Mouse (Mus musculus): ENCODE results near the gene 4931440F15Rik. TPM values are rescaled to one million over a fixed set of nuclear protein-coding genes. Genes with fewer than 3 reads are reported as not detected.
"Not testable (repeated sequence)": the region's sequence is repeated elsewhere in the genome, so short reads cannot be mapped to it uniquely, and the experiment has no call there.

Gene 4931440F15Rik
- polyA plus RNA-seq (2012; rRNA removed) = 0.88 and 1.2 TPM in 2 replicates

DNA sequence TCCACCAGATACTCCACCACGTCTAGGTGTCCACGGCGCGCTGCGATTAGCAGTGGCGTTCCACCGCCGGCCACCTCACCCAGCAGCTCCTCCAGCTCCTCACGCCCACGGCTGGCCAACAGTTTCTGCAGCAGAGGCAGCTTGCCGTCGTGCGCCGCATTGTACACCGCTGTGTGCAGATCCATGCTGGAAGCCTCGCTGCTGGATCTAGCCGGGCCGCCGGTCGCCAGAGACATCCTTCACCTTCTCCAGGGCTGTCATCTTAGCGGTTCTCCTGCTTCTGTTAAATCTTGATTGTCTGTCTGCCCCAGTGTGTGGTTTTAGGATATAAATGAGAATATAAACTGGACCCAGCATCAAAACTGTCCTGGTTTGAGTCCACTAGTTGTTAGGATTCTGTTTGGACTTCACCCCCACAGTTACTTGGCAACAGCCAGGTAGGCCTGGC lies at the start of gene 4931440F15Rik:
Gene 4931440F15Rik, minus strand, starts transcription at position 398 of the 448 bp plus-strand sequence.
- not testable (repeated sequence) for DNase-seq (ENCODE audit: extremely low spot score in 1 of 2, low spot score in 1 of 2)

DNA sequence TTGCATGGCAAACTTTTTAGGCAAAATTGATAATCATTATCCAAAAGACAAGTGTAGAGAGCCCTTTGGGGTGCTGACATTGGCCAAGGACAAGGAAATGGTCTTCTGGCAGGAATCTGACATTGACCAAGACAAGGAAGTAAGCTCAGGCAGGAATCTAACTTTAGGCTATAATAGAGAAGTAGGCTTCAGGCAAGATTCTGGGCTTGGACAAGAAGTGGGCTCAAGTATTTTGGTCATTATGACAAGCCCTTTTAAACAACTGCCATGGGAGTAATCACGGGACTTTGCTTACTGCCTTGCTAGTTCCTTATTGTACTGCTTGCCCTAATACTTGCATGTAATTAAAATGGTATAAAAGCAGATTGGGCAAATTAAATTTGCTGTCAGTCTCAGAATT lies 49.3 kb upstream of the 4931440F15Rik start:
- not testable (repeated sequence) for DNase-seq (ENCODE audit: extremely low spot score in 1 of 2, low spot score in 1 of 2)

DNA sequence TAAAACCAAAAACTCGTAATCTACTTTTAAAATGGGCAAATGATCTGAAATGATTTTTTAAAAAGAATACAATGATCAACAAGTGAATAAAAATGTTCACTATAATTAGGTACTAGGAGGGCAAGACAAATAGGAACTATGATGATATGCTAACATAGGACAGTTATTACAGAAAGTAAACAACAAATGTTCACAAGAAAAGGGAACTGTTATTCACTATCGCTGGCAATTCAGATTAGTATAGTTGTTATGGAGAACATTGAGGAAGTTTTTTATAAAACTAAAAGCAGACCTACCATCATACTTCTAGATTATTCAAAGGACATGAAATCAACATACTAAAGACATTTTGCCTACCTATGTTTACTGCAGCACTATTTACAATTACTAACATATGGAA lies 44.7 kb upstream of the 4931440F15Rik start:
- DNase-seq (ENCODE audit: extremely low spot score in 1 of 2, low spot score in 1 of 2) = no peak

DNA sequence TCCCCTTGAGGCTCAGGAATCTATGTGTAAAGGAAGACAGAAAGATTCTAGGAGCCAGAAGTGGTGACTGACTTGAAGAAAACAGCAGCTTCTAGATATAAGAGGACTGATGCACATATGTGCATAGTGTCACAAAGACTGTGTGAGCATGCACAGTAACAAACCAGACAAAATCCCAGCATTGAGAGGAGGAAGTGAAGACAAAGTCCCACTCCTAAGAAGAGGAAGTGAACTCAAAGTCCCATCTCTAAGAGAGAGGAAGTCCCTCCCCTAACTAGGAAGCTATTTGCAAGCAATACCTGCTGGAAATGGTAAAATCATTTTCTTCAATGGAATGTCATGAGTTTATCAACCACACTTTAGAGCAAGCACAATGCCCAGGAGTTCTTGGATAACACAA lies 38.8 kb upstream of the 4931440F15Rik start:
- no peak for DNase-seq (ENCODE audit: extremely low spot score in 1 of 2, low spot score in 1 of 2)

DNA sequence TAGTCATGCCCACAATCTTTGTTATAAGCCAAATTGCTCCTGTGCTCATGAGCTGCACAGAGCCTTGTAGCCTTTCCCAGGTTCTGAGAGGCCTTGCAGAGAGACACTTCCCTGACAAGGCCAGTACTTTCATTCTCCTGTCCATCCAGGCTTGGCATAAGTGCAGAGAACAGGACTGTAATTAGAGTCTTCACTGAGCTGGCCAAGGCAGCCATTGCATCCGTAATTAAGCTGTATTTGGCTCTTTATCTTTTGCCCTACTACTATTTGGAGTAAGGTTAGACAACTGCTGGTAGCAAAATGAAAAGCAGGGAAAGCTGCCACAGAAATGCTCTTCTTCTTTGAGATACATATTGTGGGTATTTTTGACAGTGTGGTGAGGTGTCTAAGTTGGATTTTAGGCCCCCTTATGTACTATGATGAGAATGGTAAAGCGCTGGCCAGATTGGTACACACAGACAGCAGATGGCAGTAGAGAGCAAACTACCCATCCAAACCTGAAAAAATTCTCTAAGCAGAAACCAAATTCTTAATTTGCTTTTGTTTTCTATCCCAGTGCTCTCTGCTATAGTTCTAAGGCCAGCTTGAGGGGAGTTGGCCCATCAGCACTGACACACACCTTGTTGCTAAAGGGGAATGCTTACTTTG lies 36.4 kb upstream of the 4931440F15Rik start:
- DNase-seq (ENCODE audit: extremely low spot score in 1 of 2, low spot score in 1 of 2) = peak in 1 of 2 experiments; percentile 76

DNA sequence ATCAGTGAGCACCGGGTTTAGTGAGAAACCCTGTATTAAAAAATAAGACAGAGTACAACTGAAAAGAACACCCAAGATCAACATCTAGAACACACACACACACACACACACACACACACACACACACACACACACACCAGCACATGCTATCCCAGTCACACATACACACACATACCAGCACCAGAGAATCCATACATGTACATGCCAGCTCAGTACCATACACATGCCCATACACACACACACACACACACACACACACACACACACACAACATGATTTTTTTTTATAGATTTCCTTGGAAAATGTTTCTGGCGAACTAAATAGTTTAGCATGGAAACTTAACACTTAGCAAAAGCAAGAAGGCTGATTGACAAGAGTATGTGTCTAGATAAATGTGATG lies 35.6 kb upstream of the 4931440F15Rik start:
- no peak for DNase-seq (ENCODE audit: extremely low spot score in 1 of 2, low spot score in 1 of 2)

DNA sequence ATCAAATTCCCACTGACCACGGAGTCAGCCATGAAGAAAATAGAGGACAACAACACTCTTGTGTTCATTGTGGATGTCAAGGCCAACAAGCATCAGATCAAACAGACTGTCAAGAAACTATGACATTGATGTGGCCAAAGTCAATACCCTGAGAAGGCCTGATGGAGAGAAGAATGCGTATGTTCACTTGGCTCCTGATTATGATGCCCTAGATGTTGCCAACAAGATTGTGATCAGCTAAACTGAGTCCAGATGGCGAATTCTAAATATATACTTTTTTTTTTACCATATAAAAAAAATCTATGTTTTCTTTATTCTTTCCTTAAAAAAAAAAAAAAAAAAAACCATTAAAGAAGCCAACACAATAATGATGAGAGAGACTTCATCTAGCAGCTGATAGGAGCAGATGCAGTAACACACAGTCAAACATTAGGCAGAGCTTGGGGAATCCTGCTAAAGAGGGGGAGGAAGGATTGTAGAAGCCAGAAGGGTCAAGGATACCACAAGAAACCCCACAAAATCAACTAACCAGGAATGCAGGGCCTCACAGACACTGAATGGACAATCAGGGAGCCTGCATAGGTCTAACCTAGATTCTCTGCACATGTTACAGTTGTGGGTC lies 15.2 kb upstream of the 4931440F15Rik start:
- no peak for DNase-seq (ENCODE audit: extremely low spot score in 1 of 2, low spot score in 1 of 2)

DNA sequence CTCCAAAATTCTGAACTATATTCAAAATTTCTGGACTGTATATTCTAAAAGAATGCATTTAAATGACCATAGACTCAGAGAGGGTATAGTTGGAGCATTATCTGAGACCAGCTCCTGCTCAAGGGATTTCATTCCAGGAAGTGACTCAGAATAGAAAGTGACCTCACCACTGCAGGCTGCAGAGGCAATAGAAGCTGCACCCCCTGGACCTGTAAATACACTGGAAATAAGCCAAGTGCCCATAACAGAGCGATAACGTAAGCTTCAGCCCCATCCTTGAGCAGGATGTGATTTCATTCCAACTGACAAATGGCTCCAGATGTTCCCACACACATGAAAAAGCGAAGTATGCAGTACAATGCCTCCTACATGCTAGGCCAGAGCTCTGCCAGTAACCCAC lies 14.3 kb upstream of the 4931440F15Rik start:
- no peak for DNase-seq (ENCODE audit: extremely low spot score in 1 of 2, low spot score in 1 of 2)

DNA sequence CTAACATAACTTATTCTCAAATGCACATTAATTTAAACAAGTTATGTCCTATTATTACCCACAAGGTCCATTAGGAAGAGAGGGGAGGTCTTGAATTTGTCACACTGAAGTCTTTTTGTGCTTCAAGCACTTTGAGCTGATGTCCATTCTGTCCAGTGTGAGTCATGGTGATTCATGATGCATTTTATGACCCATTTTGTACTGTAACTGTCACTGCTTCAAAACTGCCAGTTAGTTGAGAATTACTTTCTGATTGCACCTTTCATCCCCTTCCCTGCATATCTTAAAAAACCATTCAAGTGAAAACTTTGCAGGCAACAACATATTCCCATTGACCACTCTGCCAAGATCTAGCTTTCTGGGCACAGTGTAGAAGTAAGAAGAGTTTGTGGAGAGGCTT lies 11.6 kb upstream of the 4931440F15Rik start:
- DNase-seq (ENCODE audit: extremely low spot score in 1 of 2, low spot score in 1 of 2) = no peak

DNA sequence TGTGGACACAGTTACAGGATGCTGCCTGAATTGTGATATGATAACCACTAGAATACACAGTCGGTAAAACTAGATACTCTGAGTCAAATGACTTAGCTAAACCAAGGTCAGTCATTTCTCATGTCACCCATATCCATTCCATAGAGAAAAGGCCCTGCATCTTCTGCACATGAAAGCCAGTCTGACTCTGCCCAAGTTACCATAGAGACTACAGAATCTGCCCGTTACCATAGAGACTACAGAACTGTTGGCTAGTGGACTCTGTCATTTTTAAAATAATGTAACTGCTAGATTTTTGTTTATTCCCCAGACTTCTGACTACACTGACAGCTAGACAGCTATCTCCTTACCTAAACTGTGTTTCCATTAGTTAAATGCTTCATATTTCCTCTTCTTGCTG lies 2.3 kb upstream of the 4931440F15Rik start:
- no peak for DNase-seq (ENCODE audit: extremely low spot score in 1 of 2, low spot score in 1 of 2)

DNA sequence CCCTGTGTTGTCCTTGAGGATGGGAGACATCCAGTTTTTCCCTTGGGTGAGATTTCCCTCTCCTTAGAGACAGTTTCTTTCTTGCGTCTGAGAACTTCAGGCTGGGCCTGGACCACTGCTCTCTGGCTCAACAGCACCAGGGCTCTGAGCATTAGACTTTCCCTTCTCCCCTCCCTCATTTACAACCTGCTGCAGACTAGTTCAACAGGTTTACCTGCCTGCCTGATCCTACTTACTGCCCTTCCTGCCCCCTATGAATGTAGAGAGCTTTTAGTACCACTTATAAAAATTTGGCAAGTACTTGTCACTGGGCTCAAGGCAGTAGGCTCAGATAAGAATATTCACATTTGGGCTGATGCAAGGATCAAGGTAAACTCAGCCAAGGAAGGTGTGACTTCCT lies 533 bp upstream of the 4931440F15Rik start:
- no peak for DNase-seq (ENCODE audit: extremely low spot score in 1 of 2, low spot score in 1 of 2)

DNA sequence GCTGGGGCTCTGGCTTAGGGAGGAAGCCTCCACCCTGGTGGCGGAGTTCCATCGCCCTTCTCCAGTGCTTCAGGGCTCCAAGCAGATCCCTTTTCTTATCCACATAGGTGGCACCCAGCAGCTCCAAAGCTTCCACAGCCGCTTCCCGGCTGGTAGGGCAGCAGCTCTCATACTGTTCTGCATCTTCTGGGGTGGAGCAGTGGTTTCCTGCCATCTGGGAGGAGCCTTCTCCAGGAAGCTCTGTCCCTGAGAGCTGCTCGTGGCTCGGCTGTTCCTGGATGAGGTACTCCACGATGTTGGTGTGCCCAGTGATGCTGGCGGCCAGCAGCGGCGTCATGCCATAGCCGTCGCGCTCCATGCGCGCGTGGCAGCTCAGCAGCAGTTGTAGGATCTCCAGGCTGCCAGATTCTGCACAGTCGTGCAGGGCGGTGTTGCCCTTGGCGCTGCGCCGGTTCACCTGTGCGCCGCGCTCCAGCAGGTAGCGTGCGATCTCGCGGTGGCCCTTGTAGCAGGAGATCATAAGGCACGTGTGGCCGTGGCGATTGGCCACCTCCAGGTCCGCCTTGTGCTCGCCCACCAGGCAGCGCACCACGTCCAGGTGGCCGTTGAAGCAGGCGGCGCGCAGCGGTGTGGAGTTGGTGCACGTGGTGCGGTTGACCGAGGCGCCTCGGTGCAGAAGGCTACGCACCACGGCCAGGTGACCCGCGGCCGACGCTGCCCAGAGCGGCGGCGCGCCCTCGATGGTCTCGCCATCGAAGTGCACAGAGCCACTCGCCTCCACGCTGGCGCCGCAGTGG lies 796 bp downstream of the 4931440F15Rik start:
- DNase-seq (ENCODE audit: extremely low spot score in 1 of 2, low spot score in 1 of 2) = not testable (repeated sequence)

DNA sequence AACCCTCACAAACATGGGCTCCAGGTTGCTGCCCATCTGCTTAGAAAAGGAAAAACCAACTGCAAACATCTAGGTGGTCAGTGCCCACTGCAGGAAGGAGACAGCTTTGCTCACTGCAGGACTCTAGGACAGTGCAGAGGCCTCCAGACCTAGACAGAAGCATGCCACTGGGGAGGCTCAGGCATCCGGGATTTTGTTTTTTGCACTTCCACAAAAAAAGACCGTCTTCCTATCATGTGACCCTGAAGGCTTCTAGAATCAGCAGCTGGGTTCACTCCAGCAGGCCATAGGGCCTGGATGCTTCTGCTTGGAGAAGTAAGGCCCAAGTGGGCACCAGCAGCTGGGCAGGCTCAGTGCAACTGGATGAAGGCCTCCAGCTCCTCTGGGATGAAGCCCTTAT lies 2.3 kb downstream of the 4931440F15Rik start:
- DNase-seq (ENCODE audit: extremely low spot score in 1 of 2, low spot score in 1 of 2) = no peak

DNA sequence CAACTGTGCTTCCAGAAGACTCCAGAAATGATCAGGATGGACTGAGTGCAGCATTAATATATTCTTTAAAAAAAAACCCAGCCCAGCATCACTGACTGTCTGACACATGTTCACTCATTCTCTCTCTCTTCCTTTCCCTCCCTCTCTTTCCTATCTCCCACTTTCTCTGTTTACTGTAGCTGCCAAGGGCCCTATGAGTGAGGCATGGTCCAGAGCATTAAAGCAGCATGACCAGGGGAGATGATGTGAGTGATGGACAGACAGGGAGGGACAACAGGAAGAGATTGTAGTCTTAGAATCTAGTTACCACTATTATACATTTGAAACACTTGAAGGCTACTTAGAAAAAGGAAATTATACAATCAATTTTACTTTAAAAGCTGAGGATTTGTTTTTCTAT lies 9.8 kb downstream of the 4931440F15Rik start:
- DNase-seq (ENCODE audit: extremely low spot score in 1 of 2, low spot score in 1 of 2) = no peak

DNA sequence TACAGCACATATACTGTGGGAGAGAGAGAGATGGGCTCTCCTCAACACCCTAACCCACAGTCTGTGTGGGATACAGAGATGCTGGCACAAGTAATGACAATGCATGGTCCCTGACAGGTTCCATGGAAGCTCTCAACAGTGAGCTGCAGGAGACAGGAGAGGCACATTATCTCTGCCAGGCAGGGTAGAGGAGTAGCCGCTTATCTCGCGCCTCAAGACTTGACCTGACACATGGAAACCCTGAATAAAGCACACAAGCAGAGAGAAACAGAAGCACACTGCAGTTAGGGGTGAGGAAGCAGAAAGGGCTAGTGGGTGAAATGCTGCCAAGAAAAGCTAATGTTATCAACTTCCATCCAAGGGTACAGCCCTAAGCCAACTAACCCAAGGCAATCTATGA lies 10.2 kb downstream of the 4931440F15Rik start:
- no peak for DNase-seq (ENCODE audit: extremely low spot score in 1 of 2, low spot score in 1 of 2)

DNA sequence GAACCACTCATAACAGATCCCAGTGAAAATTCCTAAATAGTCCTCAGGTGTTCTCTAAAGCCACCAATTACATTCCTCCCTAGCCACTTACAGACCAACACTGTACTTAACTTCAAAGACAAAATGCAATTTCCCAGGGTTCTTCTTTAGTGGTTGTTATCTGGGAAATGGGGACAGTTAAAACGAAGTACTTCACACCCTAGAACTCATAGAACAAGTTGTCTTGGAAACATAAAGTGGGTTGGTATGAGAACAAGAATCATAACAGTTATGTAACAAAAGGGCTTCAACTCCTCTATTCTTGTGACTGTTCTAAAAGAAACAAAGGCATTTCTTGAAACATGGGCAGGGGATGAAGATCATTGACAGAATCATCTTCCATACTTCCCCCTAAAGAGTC lies 12.2 kb downstream of the 4931440F15Rik start:
- DNase-seq (ENCODE audit: extremely low spot score in 1 of 2, low spot score in 1 of 2) = no peak

DNA sequence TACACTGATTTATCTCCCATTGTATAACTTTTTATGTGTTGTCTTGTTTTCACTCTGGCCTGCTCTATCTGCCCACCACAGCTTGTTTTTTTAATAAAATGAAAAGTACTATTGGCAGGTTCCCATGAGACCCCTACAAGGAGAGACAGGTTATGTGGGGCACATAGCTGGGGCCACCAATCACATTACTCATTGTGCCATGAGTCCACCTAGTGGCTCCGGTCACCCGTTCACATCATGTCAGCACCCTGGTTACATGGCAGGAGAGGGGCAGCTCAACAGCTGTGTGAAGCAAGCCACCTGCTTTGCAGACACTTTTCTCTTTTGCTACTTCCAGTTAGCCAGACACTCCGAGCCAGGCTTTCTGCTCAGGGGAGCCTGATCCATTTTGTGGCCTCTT lies 13.0 kb downstream of the 4931440F15Rik start:
- no peak for DNase-seq (ENCODE audit: extremely low spot score in 1 of 2, low spot score in 1 of 2)

DNA sequence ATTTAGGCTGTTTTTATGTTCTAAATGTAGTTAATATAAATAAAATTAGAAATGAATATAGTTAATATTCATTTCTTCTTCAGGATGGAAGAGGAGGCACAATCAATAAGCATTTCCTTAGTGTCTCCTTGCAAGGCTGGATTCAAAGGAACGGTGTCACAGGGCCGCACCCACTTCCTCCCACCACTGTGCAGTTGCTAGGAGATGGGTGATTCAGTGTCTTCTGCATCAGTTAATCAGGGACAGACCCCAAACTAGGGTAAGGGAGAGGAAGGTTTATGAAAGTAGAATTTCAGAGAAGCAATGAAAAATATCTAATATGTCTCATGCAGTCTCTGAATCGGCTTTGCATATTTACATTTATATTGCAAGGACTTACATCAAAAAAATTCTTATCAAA lies 15.1 kb downstream of the 4931440F15Rik start:
- DNase-seq (ENCODE audit: extremely low spot score in 1 of 2, low spot score in 1 of 2) = peak in 1 of 2 experiments; percentile 58

DNA sequence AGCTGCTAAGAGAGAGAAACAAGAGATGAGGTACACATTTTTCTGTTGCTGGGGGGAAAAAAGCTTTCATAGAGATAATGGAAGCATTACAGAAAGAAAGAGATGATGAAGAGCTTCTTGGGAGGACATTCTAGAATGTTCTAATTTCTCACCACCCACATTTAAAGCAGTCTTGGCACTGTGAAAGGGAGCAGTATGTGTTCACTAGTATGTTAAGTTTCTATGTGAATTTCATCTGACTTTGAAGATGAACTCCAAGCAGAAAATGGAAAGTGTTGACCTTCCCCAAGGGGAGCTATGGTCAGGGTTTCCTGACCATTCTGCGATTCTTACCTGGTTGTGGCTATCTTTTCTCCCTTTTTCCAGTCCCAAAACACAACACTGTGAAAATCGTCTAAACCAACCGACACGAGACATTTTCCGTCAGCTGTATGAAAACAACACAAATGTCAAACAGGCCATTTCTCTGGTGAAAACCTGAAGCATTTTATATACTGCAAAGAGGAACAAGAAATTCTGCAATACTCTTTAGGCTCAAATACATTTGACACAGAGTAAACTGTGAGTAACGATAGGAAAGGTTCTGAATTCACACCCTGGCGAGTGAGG lies 16.4 kb downstream of the 4931440F15Rik start:
- peak in 1 of 2 experiments; percentile 45 for DNase-seq (ENCODE audit: extremely low spot score in 1 of 2, low spot score in 1 of 2)

DNA sequence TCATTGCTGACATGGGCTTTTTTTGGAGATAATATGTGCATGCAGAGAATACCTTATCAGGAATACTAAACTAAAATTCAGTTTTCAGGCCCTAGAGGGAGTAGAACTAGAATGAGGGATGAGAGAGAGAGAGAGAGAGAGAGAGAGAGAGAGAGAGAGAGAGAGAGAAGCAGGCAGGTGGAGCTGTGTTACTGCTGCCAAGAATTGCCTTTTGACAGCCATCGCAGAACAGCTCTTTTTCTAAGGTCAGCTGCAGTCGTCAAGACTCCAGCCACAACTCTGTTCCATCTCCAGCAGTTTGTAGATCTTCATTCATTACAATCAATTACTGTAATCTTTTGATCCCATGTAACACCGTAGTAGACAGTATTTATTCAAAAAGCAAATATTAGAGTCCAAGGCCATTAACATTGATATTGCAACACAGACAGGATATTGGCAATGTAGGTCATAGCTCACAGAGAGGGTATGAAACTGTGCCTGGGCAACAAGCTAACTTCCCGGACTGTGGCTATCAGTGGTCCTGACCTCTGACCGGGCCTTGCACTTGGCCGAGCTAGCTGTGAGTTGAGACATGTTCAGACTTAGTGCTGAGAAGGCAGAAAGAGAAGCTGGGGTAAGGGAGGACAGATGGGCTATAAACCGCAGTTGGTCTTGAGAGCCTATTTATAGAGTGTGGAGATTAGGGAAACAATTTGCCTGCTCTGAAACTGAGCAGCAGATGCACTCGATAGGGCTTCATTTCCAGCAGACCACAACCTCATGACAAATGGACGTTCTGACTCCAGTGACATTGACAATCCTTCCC lies 17.1 kb downstream of the 4931440F15Rik start:
- DNase-seq (ENCODE audit: extremely low spot score in 1 of 2, low spot score in 1 of 2) = peak in 1 of 2 experiments; percentile 33
